Mouse (Mus musculus) embryo, embryonic 10.5 days (tissue): ENCODE results near the gene Cmss1.
A peak's percentile ranks its signal among the peaks of the same experiment; 100 is the strongest.

Source experiments
- DNase-seq: peaks from one replicate; pipeline ENCODE4 v3.0.0-alpha.2; 2015; ENCODE audit warnings: low spot score

Cmss1 gene

DNA sequence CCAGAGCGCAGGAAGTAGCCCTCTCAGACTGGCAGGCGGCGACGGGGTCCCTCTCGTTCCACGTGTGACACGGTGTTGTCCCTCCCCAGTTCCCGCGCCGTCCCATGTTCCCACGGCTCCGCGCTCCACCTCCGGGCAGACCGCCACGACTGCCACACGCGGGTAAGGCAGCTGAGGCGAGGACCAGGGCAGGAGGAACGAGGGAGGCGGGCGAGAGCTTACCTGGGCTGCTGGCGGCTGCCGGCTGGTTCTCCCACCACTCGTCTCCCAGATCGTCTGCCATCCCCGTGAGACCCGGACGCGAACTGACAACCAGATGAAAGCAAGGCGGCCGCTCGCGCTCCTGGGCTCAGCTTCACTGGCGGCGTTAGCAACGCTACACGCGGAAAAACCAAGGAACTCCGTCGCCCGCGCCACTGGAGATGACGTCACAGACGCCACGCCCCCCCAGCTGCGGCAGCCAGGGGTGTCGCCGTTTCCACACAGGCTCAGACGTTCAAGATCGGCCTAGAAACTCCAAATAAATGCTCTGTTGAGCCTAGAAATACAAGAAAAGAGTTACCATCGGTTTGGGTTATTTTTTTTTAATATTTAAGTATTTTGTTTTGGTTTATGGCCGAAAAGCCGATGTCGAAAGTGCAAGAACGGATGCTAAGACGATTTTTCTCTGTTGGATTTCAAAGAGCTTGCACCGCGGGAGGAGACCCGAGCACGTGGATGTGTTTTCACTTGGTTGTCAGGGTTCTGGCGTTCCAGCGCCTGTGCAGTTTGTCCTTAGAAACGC, at the start of gene Cmss1:
TSS of gene Cmss1 (minus strand) at position 421 of the 784 bp plus-strand sequence.
- DNase-seq: peak; percentile 86

DNA sequence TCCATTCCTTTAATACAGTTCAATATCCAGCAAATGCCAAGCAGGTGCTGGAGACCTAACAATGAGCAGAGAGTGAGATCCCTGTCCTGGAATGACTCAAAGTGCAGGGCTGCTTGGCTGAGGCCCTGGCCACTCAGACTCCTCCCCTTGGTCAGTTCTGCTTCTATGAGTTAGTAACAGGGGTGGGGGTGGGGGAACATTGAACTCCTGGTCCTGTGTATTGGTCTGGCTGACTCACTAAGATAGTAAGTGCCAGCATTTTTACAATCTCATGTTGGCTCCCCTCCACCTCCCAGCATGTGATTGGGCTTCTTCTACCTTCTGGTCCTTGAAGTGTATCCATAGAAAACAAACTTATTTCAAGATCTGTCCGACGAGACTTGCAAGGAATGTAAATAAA, 43.2 kb upstream of the Cmss1 start:
- DNase-seq: no peak

GRCm38 (mm10) chr16:57641346-57641885, 34.8 kb upstream of the Cmss1 start:
- DNase-seq: peak; percentile 14

- DNase-seq: no peak
Measured at GRCm38 (mm10) chr16:57634766-57635165, 28.1 kb upstream of the Cmss1 start.

DNA sequence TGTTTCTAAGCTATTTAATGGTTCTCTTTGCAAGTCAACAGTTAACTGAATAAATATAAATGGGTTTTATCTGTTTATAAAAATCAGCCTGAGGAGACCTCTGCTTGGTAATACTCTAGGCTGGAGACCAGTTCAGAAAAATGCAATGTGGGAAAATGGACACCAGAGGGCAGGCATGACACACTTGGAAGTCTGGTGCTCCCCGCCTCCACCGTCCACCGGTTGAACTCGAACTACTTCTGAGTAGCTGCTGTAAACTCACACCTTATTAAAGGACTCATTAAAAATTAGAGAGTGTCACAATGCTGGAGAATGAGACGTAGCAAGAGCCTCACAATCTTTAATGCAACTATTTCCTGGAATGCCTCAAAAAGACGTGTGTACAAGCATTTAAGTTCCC, 27.5 kb upstream of the Cmss1 start:
- peak; percentile 88 for DNase-seq

DNA sequence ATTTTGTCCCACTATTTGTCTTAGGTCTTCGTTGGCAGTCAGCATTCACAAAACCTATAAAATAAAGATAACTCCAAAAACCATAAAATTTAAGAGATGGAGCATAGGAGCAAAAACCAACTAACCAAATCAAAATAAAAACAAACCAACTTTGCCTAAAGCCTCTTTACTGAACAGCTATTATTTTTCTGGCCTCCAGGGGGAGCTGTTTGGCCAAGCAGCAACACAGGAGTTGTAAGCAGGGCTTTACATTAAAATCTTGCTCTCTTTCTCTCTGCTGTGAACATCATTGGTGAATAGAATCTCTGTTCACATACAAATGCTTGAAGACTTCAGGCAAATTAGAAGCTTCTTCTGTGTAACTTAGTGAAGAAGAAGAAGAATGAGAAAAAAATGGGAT, 5.1 kb upstream of the Cmss1 start:
- peak; percentile 68 for DNase-seq

DNA sequence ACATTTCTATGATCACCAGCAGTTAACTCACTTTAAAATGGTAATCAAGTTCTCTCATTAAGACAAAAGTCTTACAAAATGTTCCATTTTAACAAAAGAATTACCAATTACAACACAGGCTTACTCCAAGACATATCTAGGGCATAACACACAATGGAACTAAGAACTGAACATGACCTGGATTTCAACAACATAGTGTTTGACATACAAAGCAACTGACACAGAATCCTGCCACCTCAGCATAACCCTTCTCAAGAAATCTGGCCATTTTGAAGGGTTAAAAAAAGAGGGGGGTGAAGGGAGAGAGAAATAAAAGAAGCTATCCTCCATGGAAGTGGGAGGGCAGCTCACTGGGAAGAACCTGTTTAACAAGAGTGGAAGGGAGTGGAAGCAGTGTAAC, 5.6 kb downstream of the Cmss1 start:
- DNase-seq: no peak

DNA sequence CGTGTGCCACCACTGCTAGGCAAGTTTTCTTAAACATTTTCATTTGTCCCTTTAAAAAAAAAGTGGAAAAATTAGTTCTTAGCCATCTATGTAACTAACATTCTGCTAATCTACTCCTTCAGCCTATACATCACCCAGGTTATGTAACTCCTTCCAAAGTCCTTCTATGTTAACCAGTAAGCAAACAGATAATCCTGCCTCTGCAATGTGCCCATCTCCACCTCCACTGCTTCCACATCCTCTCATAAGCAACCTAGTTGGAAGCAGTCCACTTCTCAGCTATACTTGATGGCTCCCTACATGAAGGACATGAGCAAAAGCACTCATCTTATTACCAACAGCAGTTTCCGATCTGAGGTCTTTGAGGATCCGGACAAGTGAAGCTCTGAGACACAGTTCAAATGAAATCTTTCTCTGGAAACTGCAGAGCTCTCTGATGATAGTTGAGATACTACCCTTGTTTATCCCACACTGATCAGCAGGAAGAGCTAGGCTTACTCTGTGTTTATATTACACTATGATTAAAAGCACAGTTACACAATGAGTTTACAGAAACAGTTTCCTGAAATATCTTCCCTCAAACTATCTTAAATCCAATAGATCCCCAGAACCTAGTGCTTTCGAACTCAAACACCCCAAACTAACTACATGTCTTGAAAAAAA, 9.2 kb downstream of the Cmss1 start:
- no peak for DNase-seq

DNA sequence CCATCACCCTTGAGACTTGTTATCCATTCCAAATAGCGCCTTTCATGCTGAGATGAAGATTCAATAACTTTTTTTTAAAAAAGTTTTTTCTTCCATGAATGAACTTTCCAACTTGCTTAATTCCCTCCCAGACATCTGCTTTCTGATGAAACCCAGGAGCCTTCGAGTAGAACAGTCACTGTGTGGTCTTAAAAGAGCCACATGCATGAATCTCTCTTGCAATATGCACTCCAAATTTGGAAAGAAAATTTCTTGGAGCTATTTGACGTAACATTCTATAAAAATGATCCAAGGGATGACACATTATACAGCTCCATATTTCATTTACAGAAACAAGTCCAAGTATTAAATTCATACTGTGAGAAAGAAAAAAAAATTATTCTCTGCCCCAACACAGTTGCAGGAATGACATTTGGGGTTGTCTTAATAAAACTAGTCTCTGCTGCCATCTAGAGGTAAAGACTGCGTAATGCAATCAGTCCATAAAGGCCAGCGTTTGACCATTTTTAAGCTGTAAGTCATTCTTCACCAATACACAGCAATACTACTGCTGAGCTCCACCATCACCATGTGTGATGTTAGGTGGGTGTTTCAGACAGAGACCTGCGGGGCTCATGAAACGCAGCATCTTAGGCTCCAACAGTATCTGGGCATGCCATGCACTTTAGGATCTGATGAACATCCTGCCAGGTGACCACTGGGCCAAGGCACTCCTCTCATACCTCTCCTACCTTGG, 13.1 kb downstream of the Cmss1 start:
- DNase-seq: peak; percentile 82

GRCm38 (mm10) chr16:57585201-57585600, 21.5 kb downstream of the Cmss1 start:
- DNase-seq: no peak

GRCm38 (mm10) chr16:57582008-57582407, 24.7 kb downstream of the Cmss1 start:
- no peak for DNase-seq

DNA sequence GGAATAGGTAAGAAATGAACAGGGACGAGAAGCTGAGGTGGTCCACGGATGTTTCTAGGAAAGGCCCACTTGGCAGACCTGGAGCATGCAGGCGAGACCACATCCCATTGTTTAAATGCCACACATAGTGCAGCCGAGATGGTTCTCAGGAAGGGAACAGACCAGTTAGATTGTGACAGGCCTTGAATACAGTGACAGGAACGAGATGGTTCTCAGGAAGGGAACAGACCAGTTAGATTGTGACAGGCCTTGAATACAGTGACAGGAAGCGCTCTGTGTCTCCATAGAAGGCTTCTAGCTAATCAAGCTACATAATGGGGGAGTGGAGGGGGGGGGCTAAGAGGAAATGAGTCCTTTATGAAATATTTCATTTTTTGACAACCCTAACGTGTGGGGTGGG, 26.6 kb downstream of the Cmss1 start:
- no peak for DNase-seq

GRCm38 (mm10) chr16:57577519-57577918, 29.1 kb downstream of the Cmss1 start:
- DNase-seq: no peak

GRCm38 (mm10) chr16:57575764-57576388, 30.8 kb downstream of the Cmss1 start:
- DNase-seq: no peak

DNA sequence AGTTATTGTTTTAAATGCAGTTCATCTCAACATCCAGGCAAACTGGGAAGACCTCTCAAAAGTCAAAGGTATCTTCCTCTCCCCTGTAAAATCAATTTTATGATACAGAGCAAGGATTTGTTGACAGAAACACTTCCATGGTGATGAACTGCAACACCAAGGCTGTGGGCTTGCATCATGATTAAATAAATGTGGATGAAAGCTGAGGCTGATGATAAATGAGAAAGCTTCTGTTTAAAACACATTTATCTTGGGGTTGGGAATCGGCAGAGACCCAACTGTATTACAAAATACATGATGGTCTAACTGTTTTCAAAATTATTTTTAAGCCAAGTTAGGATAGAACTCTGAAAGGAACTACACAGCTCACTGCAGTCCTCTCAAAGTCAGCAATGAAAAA, 32.8 kb downstream of the Cmss1 start:
- DNase-seq: no peak

GRCm38 (mm10) chr16:57570789-57571311, 35.8 kb downstream of the Cmss1 start:
- no peak for DNase-seq

DNA sequence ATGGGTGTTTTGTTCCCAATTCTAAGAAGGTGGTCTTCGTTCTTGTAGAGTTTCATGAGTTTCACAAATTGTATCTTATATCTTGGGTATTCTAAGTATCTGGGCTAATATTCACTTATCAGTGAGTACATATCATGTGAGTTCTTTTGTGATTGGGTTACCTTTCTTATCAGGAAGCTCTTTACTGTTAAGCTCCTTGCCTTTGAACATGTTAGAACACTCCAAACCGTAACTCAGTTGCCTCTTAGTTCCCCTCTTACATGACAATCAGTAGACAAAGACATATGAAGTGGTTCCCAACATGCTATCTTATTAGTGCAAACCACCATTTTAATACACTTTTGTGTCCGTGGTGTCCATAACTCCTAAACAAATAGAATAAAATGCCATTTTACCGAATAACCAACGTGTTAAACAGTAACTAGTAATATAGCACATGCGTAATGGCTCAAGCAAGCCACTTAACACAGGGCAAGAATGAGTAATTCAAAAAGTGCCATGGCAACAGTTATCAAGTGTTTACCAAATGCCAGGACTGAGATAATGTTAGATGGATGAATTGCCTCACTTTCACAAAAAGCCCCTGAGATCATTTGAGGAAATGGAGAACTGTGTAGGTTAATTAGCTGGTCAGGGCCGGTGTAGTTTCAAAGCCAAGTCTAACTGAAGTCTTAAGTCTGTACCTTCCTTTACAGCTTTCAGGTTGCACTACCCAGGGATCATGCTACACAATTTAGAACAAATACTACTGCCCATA, 37.8 kb downstream of the Cmss1 start:
- DNase-seq: no peak

- DNase-seq: no peak
Measured at GRCm38 (mm10) chr16:57566215-57566614, 40.4 kb downstream of the Cmss1 start.

DNA sequence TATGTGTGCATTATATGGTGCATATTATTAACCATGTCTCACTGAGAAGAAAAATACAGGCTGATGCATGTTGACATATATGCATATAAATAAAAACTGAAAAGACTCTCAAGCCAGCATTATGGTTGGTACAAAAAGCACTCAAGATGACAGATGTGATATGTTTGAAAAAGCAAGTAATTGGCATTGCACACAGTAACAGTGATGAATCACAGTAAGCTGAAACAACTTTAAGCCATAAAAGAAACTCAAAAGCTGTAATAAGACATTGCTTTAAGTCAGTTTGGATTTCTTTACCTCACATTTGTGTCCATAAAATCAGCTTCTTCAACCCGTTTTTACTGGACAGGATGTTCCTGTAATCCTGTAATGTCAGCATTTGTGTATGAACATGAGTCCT, 41.9 kb downstream of the Cmss1 start:
- no peak for DNase-seq

DNA sequence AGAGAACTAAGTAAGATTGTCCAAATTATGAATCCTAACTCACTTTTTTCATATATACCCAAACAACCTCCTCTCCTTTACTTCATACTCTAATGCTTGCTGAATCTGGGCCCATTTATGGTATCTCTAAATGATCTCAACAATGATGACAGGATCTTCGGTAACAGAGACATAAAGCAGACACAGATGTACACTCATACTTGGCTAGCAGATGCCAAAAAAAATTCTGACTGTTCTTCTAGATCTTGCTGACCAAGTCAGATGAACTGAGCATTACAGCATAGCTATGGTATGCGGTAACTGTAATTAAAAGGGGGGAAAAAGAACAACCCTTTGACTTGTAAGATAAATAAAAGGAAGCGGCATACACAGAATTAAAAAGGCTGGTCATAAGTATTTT, 43.2 kb downstream of the Cmss1 start:
- DNase-seq: no peak

DNA sequence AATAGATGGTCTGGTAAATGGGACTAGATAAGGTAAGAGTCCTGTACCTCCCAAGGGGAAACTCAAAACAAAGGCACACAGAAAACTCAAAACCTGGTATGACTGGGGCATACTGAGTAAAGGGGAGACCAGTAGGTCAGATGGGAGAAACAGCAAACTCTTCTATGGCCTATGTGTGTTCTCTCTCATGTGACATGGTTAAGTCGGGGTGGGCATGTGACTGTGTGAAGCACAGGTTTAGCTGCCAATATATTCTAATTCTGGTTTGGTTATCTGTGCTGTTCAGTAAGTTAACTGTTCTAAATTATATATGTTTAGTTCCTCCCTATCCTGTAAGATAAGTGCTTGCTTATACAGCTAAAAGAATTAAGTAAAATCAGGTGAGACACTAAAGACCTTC, 46.5 kb downstream of the Cmss1 start:
- DNase-seq: no peak
